8 mouse cellular contexts compared by ENCODE assay signal in genomic region chr19:23893093-23893889, GRCm38 (mm10).
DNase-seq lines count a peak whose midpoint lies in the region; ATAC-seq lines count a peak whose summit lies in the region.

No protein-coding gene starts in this region.

- 21% methylated on average over 106 of the region's 110 CpGs for WGBS in forebrain, embryonic 13.5 days
- 17% methylated on average over 110 of the region's 110 CpGs for WGBS in heart, embryonic 14.5 days
- 22% methylated on average over 110 of the region's 110 CpGs for WGBS in liver, embryonic 13.5 days (ENCODE audit: insufficient replicate concordance)
- WGBS in neural tube, embryonic 13.5 days: 18% methylated on average over 107 of the region's 110 CpGs

- H3K4me2 ChIP-seq in forebrain, embryonic 13.5 days: peak overlapping the region; percentile 62
- peak overlapping the region; percentile 80 for H3K4me2 ChIP-seq in heart, embryonic 14.5 days (ENCODE audit: low read length)
- H3K4me2 ChIP-seq in liver, embryonic 13.5 days: peak overlapping the region; percentile 46
- peak overlapping the region; percentile 57 for H3K4me2 ChIP-seq in neural tube, embryonic 13.5 days

- H3K9ac ChIP-seq in forebrain, embryonic 13.5 days: peak overlapping the region; percentile 54
- H3K9ac ChIP-seq in heart, embryonic 14.5 days (ENCODE audit: low read length): peak overlapping the region; percentile 58
- H3K9ac ChIP-seq in liver, embryonic 13.5 days: no peak overlapping the region
- H3K9ac ChIP-seq in neural tube, embryonic 13.5 days: peak overlapping the region; percentile 63

- no peaks in the 10 kb centered on the region for H3K9me3 ChIP-seq in forebrain, embryonic 13.5 days (replicated peaks)
- H3K9me3 ChIP-seq in heart, embryonic 14.5 days (ENCODE audit: control insufficient read depth, low read length): no peaks in the 10 kb centered on the region
- no peaks in the 10 kb centered on the region for H3K9me3 ChIP-seq in liver, embryonic 13.5 days (replicated peaks)
- H3K9me3 ChIP-seq in neural tube, embryonic 13.5 days: no peaks in the 10 kb centered on the region

- peak; percentile 55 for DNase-seq in cerebellum, postnatal 25 days
- no peak for DNase-seq in cerebellum, adult 9-10 months
- DNase-seq in kidney, postnatal 14 days: peak; percentile 52
- DNase-seq in liver, embryonic 13.5 days: no peak
- DNase-seq in urinary bladder, postnatal 4 days (ENCODE audit: low spot score in 2 of 2): peak; percentile 60 to 66

- peak; percentile 91 for ATAC-seq in forebrain, embryonic 13.5 days
- ATAC-seq in heart, embryonic 14.5 days (ENCODE audit: insufficient number of reproducible peaks, insufficient read depth, low FRiP score, low read depth): peak; percentile 64; the same call in 1 of the 2 replicates
- ATAC-seq in liver, embryonic 13.5 days (ENCODE audit: low read depth): no peak
- ATAC-seq in neural tube, embryonic 13.5 days (ENCODE audit: low read depth): peak; percentile 84

- H3K27me3 ChIP-seq in forebrain, embryonic 13.5 days: peaks cover 50% of the 10 kb centered on the region
- H3K27me3 ChIP-seq in heart, embryonic 14.5 days (ENCODE audit: control insufficient read depth, insufficient read depth, low read length): peaks cover 43% of the 10 kb centered on the region
- H3K27me3 ChIP-seq in liver, embryonic 13.5 days: peaks cover 37% of the 10 kb centered on the region
- H3K27me3 ChIP-seq in neural tube, embryonic 13.5 days: peaks cover 38% of the 10 kb centered on the region

- 0 out of 2 replicates have a peak, but pooled peaks cover 4% of the 10 kb centered on the region for H3K36me3 ChIP-seq in forebrain, embryonic 13.5 days (ENCODE audit: poor library complexity, severe bottlenecking)
- H3K36me3 ChIP-seq in heart, embryonic 14.5 days (ENCODE audit: control insufficient read depth, insufficient read depth, low read length): no peaks in the 10 kb centered on the region
- no peaks in the 10 kb centered on the region for H3K36me3 ChIP-seq in liver, embryonic 13.5 days
- peaks cover 10% of the 10 kb centered on the region; the same call in 1 of the 2 replicates for H3K36me3 ChIP-seq in neural tube, embryonic 13.5 days

- H3K4me3 ChIP-seq in forebrain, embryonic 13.5 days: peak overlapping the region; percentile 42
- peak overlapping the region; percentile 44 to 47 for H3K4me3 ChIP-seq in heart, embryonic 14.5 days (ENCODE audit: control insufficient read depth in 1 of 2, insufficient read depth in 1 of 2, low read depth in 1 of 2, low read length in 2 of 2)
- peak overlapping the region; percentile 37 for H3K4me3 ChIP-seq in liver, embryonic 13.5 days (replicated peaks)
- H3K4me3 ChIP-seq in neural tube, embryonic 13.5 days: peak overlapping the region; percentile 40

- H3K4me1 ChIP-seq in forebrain, embryonic 13.5 days: peaks cover 14% of the 10 kb centered on the region
- peaks cover 0 to 10% of the 10 kb centered on the region in 2 experiments; a peak in 2 of 4 replicates for H3K4me1 ChIP-seq in heart, embryonic 14.5 days (ENCODE audit: control insufficient read depth in 2 of 2, insufficient read depth in 2 of 2, low read length in 2 of 2)
- H3K4me1 ChIP-seq in liver, embryonic 13.5 days (replicated peaks): no peaks in the 10 kb centered on the region
- peaks cover 23% of the 10 kb centered on the region for H3K4me1 ChIP-seq in neural tube, embryonic 13.5 days (replicated peaks)

- H3K27ac ChIP-seq in forebrain, embryonic 13.5 days: no peak overlapping the region
- no peak overlapping the region for H3K27ac ChIP-seq in heart, embryonic 14.5 days (replicated peaks in 1 of 2; ENCODE audit: control insufficient read depth in 1 of 2, insufficient read depth in 1 of 2, low read depth in 2 of 2, low read length in 2 of 2)
- no peak overlapping the region for H3K27ac ChIP-seq in liver, embryonic 13.5 days
- H3K27ac ChIP-seq in neural tube, embryonic 13.5 days (replicated peaks): 0 out of 2 replicates have a peak overlapping the region, but pooled peaks have one; percentile 28

Comparison
In these comparisons a context has a peak if more than half of its experiments do, and no peak if none do; other contexts are left out.
1. DNase-seq: peak in cerebellum, postnatal 25 days (2 of 2), kidney, postnatal 14 days (single experiment) and urinary bladder, postnatal 4 days (2 of 2); none in cerebellum, adult 9-10 months (single experiment) and liver, embryonic 13.5 days (single experiment).
2. Peak in every context shown above with its lines, with median percentiles within 50 percentile points of each other: H3K4me2 ChIP-seq and H3K4me3 ChIP-seq.